Mouse (Mus musculus) myocyte (in vitro differentiated cells): Measurements from ENCODE around the gene Vmn2r5.
"Not testable (repeated sequence)": the region's sequence is repeated elsewhere in the genome, so short reads cannot be mapped to it uniquely, and the experiment has no call there.

Experiments used
- CEBPB ChIP-seq: IDR thresholded peaks from 2 replicates; pipeline ENCODE4 v1.6.1; 2011; ENCODE audit warnings: mild to moderate bottlenecking, moderate library complexity; ENCODE audit not compliant: poor library complexity, insufficient read depth, severe bottlenecking
- E2F4 ChIP-seq: IDR thresholded peaks from one replicate; pipeline ENCODE4 v1.6.1; 2011; ENCODE audit warnings: mild to moderate bottlenecking, control low read depth, moderate library complexity; ENCODE audit not compliant: insufficient read depth
- MAX ChIP-seq: IDR thresholded peaks from one replicate; pipeline ENCODE4 v1.6.1; 2011; ENCODE audit warnings: low read depth, mild to moderate bottlenecking, control low read depth
- MYOD1 ChIP-seq, 3 experiments: IDR thresholded peaks; one replicate each; pipeline ENCODE4 v1.6.1; 2011; ENCODE audit warnings: control low read depth in 2 of 3, low read depth in 2 of 3, mild to moderate bottlenecking in 2 of 3, moderate library complexity in 1 of 3; ENCODE audit not compliant: insufficient read length in 2 of 3, control insufficient read depth in 1 of 3
- MYOG ChIP-seq, 3 experiments: IDR thresholded peaks; one replicate each; pipeline ENCODE4 v1.6.1; 2011; ENCODE audit warnings: control low read depth in 2 of 3, low read depth in 2 of 3, mild to moderate bottlenecking in 2 of 3; ENCODE audit not compliant: insufficient read length in 2 of 3, control insufficient read depth in 1 of 3, insufficient read depth in 1 of 3
- POLR2A ChIP-seq: IDR thresholded peaks from one replicate; pipeline ENCODE4 v1.6.1; 2011; ENCODE audit warnings: low read depth, mild to moderate bottlenecking, control low read depth, moderate library complexity; ENCODE audit not compliant: insufficient read length
- POLR2AphosphoS2 ChIP-seq: IDR thresholded peaks from one replicate; pipeline ENCODE4 v1.6.1; 2011; ENCODE audit warnings: low read depth, control low read depth; ENCODE audit not compliant: insufficient read length
- REST ChIP-seq: IDR thresholded peaks from one replicate; pipeline ENCODE4 v1.6.1; 2011; ENCODE audit warnings: mild to moderate bottlenecking, control low read depth, moderate library complexity; ENCODE audit not compliant: insufficient read depth, insufficient read length
- SRF ChIP-seq: IDR thresholded peaks from one replicate; pipeline ENCODE4 v1.6.1; 2011; ENCODE audit warnings: low read depth; ENCODE audit not compliant: control insufficient read depth, insufficient read length
- TCF12 ChIP-seq: IDR thresholded peaks from one replicate; pipeline ENCODE4 v1.6.1; 2011; ENCODE audit warnings: mild to moderate bottlenecking, control low read depth; ENCODE audit not compliant: poor library complexity, insufficient read depth, severe bottlenecking
- TCF3 ChIP-seq: IDR thresholded peaks from one replicate; pipeline ENCODE4 v1.6.1; 2011; ENCODE audit warnings: low read depth, control low read depth; ENCODE audit not compliant: insufficient read length
- USF1 ChIP-seq: IDR thresholded peaks from one replicate; pipeline ENCODE4 v1.6.1; 2011; ENCODE audit warnings: low read depth, mild to moderate bottlenecking, control low read depth, moderate library complexity

GRCm38 (mm10) chr3:64509742-64510141 lies at the start of gene Vmn2r5:
- TF ChIP-seq POLR2A; SRF; POLR2AphosphoS2; E2F4; TCF12; MYOG (IDR thresholded peaks at IDR 0.05; ENCODE audit: control insufficient read depth in 1 of 3, insufficient read depth in 1 of 3, insufficient read length in 2 of 3, low read depth in 2 of 3); CEBPB; MYOD1 (IDR thresholded peaks at IDR 0.05; ENCODE audit: control insufficient read depth in 1 of 3, insufficient read length in 2 of 3, low read depth in 2 of 3); MAX; REST; USF1; TCF3: not testable (repeated sequence)
